Mouse (Mus musculus): Measurements from ENCODE around the gene Flt3l. TPM values are rescaled to one million over a fixed set of nuclear protein-coding genes. Genes with fewer than 3 reads are reported as not detected.
"Not testable (repeated sequence)": the region's sequence is repeated elsewhere in the genome, so short reads cannot be mapped to it uniquely, and the experiment has no call there.

Flt3l gene
- total RNA-seq, 2 experiments from 2014 or later, result 8.4 to 9.7 TPM

DNA sequence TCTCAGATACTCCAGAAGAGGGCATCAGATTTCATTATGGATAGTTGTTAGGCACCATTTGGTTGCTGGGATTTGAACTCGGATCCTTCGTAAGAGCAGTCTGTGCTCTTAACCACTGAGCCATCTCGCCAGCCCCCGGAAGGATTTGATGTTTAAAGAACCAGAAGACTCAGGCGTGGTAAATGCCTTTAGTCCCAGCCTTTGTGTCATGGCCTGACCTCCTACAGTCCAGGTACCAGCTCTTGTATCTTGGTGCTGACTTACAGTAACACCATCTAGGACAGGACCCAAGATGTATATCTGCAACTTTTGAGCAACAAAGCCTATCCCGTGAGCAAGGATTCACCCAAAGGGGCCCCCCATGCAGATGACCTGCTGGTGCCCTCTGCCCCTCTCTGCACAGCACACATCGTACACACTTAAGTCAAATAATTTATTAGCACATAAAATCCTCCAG is 11.1 kb downstream of the Flt3l start:
- no peak for DNase-seq (ENCODE audit: low spot score in 2 of 2)

DNA sequence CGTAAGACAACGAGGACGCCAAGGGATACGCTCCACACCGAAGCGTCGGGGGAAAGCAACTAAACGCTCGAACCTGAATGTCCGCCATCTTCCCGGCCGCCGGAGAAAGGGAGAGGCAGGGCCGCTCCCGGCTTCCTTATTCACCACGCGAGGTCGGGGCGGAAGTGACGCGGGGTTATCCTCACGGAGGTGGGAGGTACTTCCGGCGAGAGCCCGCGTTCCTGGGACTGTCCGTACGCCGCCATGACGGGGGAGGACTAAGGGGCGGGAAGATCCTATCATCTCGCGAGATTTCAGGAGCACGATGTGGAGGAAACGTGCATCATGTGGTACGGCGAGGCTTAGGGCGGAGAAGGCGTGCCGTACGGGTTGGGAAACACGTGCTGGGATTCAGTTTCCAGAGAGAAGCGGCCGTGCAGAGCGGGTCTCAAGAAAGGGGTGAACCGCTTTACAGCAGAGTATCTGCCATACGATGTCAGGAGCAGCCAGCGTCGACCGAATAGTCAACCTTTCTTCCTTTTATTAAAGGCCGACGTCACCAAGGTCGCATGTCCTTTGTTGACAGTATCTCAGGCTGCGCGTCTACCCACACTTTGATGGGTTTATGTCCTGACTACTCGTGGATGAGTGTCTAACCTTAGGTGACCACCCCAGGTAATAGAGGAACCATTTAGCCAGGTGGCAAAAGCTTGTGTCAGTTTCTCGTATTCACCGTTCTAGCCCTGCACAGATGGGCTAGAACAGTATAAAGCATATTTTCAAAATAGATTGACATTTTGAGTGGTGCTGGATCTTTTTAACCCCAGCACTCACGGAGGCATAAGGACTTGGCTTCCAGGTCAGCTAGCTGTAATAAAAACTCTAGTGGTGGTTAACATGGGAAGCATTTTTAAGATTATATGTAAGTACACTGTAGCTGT is 11.7 kb downstream of the Flt3l start, which contains the start of gene Rps11:
Rps11 (minus strand) TSS at position 216 of the 920 bp plus-strand sequence.
- peak; percentile 99 for DNase-seq (ENCODE audit: low spot score in 2 of 2)

DNA sequence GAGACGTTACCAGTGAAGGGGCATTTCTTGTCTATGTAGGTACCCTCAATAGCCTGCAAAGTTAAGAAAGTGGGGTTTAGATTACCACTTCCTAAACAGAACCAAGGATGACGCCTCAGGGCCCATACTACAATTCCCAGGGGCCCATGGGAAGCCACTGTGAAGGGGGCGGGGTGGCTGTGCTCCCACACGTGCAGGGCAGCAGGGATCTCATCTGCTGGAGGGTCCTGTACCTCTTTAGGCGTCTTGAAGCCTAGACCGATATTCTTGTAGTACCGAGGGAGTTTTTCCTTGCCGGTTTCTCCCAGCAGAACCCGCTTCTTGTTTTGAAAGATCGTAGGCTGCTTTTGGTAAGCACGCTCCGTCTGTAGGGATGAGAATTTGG is 13.1 kb downstream of the Flt3l start:
- no peak for DNase-seq (ENCODE audit: low spot score in 2 of 2)

DNA sequence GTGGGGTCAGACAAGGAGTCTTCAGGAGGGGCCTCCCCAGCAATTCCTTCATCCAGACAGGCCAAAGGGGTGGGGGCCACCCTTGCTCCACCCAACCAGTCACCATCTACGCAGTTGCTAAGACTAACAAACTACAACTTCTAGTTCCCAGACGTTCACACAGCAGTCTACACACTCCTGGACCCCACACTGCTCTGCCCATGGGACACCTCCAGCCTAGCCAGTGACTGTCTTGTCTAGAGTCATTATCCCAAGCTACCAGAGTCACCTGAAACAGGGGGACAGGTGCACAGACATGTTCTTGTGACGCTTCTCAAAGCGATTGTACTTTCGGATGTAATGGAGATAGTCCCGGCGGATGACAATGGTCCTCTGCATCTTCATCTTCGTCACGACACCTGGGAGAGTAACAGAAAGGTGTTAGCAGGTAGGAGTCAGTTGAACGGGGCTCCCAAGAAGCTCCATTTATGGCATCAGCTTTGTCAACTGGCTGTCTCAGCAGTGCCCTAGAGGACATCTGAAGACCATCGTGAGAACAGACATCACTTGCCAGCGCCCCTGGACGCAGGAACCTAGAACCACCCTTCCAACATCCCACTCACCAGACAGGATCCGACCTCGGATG is 13.6 kb downstream of the Flt3l start:
- DNase-seq (ENCODE audit: low spot score in 2 of 2), result no peak

DNA sequence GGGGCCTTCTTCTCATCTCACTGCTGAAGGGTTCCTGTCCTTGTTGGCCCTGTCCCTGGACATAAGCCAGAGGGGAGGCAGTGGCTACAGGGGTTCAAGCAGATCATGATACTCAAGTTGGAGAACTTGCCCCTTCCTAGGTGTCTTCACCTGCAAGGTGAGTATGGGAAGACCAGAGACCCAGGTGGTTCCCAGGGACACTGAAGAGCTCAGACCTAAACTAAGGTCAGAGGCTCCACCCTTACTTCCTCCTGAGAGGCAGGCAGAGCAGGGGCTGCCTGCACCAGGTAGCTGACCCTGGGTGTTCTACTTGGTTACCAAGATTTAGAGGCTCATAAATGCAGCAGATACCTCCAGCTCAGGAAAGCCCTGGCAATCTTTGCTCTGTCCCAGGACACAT is 14.3 kb downstream of the Flt3l start:
- DNase-seq (ENCODE audit: low spot score in 2 of 2), result no peak

DNA sequence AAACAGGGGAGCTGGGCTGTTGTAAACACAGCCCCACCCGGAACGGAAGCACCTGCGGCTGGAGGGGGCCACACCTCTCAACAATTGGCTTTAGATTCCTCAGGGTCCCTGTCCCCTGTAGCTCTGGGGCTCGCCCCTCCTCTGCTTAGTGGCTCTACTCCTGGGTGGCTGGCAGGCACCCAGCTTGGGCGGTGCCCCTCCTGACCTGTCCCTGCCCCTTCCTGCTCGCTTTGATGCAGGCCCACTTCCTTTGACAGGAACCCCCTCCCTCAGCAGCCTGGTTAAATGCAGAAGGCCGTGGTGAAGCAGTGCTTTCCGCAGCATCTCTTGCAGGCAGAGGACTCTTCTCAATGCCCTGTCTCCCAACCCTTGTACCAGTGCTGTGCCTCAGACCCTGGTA is 14.8 kb downstream of the Flt3l start:
- DNase-seq (ENCODE audit: low spot score in 2 of 2), result no peak

DNA sequence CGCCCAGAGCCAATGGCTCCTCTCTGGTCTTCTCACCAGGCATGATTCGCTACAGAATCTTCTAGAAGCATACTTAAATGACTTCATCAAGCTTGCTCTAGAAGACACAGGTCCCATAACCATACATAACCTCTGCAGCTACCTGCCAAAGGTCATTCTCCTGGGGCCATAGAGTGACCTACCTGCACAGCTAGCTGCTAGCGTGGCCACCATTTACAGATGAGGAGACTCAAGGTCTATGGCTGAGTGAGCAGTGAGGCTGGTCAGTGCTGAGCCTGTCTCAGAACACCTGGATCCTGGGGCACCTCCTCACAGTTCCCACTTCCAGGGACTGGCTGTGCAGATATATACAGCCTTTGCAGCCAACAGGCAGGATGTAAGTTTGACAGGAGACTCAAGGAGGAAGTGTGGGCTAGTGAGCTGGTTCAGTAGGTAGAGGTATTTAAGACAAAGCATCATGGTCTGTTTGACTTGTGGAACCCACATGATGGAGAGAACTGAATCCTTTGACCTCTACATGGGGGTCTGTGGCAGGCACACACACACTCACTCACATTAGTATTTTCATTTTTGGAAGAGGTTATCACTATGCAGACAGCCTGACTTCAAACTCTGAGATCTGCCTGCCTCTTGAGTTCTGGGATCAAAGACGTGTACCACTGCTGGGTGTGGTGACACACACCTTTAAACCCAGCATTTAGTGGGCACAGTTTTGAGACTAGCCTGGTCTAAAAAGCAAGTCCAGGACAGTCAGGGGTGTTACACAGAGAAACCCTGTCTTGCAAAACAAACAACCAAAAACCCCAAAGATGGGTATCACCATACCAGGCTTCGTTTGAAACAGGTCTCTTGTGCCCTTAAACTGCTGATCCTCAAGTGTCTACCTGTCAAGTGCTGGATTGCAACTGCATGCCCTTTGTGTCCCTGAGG is 16.2 kb downstream of the Flt3l start:
- DNase-seq (ENCODE audit: low spot score in 2 of 2), result no peak

DNA sequence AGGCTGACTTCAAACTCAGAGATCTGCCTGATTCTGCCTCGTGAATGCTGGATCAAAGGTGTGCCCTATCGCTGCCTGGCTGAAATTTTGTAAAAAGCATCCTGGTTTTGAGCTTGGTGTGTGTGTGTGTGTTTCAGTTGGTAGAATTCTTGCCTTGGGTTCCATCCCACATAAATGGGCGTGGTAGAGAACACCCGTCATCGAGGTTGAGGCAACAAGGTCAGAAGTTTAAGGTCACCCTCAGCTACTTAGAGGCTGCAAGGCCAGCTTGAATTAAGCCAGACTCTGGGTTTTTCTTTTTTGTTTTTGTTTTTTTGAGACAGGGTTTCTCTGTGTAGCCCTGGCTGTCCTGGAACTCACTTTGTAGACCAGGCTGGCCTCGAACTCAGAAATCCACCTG is 17.9 kb downstream of the Flt3l start:
- no peak for DNase-seq (ENCODE audit: low spot score in 2 of 2)

DNA sequence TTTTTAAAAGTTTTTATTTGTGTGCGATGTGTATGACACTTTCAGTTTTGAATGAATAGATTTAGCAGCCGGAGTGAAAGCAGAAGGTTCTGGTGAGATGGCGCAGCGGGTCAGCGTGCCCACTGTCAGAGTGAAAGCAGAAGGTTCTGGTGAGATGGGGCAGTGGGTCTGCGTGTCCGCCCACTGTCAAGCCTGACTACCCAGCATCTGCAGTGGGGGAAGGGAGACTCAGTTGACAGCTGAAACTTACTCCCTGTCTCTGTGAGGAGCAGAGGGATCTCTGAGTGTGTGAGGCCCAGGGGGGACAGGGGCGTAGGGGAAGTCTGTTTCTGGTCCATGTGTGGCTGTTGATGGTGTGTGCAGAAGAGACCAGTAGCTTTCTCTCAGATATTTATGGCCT is 18.7 kb downstream of the Flt3l start:
- no peak for DNase-seq (ENCODE audit: low spot score in 2 of 2)

DNA sequence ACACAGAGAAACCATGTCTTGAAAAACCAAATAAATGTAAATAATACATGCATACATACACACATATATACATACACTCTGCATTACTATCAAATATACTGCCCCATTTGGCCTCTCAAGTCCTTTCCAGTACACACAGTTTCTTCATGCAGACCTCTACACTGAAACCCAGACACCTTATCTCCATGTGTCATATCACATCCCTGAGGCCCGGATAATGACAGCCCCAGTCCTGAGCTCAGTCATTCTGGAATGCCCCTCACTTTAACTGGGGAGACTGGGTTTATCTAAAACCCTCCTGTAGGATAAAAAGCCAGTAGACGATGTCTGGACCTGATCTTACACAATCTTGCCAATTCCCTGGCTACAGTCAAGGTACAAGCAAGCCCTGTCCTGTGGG is 22.8 kb downstream of the Flt3l start:
- no peak for DNase-seq (ENCODE audit: low spot score in 2 of 2)

DNA sequence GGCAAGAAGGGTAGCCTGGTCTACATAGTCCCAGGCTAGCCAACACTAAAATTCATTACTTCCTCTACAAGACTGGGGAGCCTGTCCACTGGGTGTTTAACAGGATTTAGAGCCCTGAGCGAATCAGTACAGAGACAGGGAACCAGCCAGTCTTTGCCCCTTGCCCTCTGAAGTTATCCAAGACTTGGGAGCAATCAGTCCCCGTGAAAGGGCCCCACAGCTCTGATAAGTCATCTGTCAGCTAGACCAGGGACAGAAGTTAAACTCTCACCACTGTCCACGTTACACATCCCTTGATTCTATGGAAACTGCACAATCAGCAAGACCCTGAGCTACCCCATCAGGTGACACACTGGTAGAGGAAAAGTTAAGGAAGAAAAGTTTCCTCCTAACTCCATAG is 23.7 kb downstream of the Flt3l start:
- no peak for DNase-seq (ENCODE audit: low spot score in 2 of 2)

DNA sequence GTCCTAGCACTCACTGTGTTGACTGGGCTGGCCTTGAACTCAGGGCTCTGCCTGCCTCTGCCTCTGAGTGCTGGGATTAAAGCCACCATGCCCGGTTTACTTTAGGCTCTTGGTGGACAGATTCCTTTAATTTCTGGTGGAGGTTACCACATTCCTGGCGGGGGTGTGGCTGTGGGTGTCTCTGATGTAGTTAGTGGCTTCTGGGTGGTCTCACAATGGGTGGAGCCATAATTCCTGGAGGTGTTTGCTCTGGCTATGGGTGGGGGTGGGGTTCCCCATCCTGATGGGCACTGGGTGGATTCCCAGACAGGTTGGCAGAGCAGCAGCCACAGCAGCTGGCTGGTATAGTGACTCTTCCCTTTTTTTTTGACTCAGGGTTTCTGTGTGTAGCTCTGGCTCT is 24.3 kb downstream of the Flt3l start:
- DNase-seq (ENCODE audit: low spot score in 2 of 2), result no peak

DNA sequence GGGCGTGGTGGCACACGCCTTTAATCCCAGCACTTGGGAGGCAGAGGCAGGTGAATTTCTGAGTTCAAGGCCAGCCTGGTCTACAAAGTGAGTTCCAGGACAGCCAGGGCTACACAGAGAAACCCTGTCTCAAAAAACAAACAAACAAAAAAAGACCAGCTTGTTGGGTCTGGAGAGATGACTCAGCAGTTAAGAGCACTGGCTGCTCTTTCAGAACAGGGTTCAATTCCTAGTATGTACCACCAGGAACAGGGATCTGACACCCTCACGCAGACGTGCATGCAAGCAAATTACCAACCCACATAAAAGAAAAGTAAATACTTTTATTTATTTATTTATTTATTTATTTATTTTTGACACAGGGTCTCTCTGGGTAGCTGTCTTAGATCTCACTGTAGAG is 26.1 kb downstream of the Flt3l start:
- DNase-seq (ENCODE audit: low spot score in 2 of 2), result not testable (repeated sequence)

DNA sequence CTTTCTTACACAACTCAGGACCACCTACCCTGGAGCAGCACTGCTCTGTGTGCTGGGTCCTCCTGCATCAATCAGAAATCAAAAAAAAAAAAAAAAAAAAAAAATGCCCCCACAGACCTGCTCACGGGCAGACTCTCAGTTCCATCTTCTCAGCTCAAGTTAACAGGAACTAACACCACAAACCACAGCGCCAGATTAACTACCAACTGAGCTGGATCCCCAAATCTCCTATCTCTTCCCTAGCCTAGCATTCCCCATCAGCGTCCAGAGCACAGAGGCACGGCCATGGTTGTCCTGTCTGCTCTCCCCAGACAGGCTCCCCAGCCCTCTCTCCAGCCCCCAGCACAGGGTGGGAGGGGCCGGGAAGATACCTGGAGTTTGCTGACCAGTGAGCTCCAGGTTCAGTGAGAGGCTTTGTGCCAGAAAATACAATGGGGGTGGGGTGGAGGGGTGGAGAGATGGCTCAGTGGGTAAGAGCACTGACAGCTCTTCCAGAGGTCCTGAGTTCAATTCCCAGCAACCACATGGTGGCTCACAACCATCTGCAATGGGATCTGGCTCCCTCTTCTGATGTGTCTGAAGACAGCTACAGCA is 29.1 kb downstream of the Flt3l start:
- DNase-seq (ENCODE audit: low spot score in 2 of 2), result no peak

DNA sequence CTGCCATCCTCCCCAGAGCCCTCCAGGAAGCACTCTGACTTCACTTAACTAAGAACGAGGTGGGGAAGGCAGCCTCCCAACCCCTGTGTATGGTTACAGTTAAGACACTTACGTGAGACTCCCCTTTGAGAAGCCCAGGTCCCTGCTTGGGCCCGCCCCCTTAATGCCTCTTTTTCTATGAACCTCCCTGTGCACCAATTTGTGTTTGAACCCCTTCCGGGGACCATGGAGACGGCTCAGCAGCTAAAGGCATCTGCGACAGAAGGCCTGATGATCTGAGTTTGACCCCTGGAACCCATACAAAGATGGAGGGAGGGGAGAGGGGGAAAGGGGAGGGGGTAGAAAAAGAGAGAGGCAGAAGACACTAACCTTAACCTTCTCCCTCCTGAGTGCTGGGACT is 29.8 kb downstream of the Flt3l start:
- no peak for DNase-seq (ENCODE audit: low spot score in 2 of 2)

DNA sequence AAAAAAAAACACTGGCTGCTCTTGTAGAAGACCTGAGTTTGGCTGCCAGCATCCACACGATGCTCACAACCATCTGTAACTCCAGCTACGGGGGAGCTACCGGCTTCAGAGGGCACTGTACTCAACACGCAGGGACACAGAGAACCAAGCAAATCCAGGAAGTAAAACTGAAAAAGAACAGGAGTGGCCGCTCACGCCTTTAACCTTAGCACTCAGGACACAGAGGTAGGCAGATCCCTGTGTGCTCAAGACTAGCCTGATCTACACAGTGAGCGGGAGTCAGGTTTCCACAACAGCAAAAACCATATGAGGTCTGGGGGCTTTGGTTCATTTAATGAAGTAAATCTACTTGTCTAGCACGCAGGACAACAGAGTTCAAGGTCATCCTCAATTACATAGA is 30.7 kb downstream of the Flt3l start:
- DNase-seq (ENCODE audit: low spot score in 2 of 2), result no peak

DNA sequence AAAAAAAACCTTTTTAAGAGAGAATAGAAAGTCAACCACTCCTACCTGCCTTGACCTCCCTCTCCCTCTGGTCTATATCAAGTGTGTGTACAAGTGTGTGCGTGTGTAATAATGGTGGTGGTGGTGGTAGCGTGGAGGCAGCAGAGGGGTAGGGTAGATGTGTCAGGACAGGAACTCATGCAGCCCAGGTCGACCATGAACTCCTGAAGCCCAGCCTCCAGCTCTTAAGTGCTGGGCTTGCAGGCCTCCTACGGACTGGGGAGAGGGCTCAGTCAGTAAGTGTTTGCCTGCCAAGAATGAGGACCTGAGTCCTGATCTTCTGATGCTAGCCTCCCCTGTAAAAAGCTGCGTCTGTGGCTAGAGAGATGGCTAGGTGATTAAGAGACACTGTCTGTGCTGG is 31.3 kb downstream of the Flt3l start:
- no peak for DNase-seq (ENCODE audit: low spot score in 2 of 2)

DNA sequence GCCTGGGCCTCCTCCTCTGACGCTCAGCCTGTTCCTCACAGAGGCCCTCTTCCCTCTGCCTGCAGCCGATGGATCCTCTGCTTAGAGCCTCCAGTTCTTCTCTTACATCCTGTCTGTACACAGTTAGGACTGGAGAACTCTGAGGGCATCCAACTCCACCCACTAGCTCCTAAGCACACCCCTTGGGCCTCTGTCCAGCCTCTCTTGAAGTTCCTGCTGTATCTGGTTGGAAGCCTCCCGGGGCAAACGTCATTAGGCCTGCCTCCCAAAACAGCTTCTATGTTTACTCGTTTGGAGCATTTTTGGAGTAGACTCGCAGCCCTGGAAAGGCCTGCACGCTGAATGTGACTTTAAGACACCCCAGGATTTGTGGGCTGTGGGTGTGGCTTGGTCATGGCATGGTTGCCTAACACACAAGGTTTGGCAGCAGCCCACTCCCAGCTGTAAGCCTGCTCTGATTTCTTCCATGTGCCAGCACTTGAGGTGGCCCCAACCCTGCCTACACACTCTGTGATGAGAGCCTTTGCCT is 32.5 kb downstream of the Flt3l start, which contains the start of gene Fcgrt:
Fcgrt (minus strand) TSS at position 200 of the 529 bp plus-strand sequence.
- DNase-seq (ENCODE audit: low spot score in 2 of 2), result peak in 1 of 2 experiments; percentile 35

DNA sequence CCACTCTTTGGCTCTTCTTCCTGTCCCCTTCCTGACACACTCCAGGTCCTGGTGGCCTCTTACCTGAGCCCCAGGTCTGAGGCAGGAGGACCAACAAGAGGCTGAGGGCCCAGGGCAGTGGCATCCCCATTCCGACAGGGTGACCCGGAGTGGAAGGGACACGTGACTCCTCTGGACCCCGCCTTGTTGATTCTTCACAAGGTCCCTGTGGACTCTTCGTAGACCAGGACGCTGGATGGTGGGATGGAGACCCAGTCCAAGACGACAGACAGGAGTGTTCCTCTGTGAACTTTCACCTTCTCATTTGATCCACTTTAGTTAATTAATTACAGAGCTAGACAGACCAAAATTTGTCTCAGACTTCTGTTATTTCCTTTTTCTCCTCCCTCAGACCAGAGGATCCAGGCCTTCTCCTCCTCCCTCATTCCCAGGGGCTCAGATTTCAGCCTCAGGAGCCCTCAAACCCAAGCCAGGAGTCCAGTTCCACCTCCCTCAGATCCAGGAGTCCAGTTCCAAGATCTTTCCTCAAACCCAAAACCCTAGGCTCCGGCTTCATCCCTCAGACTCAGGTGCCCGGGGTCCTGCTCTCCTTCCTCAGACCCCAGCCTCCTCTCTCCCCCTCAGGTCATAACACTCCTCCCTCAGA is 33.2 kb downstream of the Flt3l start:
- no peak for DNase-seq (ENCODE audit: low spot score in 2 of 2)

DNA sequence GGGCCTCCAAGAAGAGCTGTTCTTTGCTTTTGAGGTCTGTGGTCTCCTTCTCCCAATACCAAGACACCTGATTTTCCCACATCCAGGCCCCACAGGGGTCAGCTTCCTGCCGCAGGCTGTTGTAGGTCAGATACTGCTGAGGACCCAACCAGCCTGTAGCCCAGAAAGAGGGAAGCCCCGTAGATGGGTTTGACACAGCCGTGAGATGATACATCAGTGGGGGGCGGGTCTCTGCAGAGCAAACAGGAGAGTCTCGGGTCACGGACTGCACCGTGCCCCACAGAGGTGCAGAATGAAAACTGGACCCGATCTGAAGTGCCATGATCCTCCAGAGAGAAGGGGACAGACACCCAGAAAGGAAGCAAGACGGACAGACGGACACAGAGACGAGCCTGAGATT is 33.8 kb downstream of the Flt3l start:
- no peak for DNase-seq (ENCODE audit: low spot score in 2 of 2)
